Mouse (Mus musculus) spleen, adult 2 months (tissue): ENCODE results near the gene Arih2. TPM values are rescaled to one million over a fixed set of nuclear protein-coding genes. Genes with fewer than 3 reads are reported as not detected.

Experiments
- DNase-seq, 2 experiments: peaks; one replicate each; pipeline versions ENCODE4 v3.0.0 to v3.0.0-alpha.2; 2012 to 2021; ENCODE audit warnings: low spot score in 2 of 2, low read depth in 1 of 2
- H3K27ac ChIP-seq: fragments of 200-500 bp; 2 replicates; pipeline ENCODE4 v1.5.1; 2012; ENCODE audit warnings: low read length, inconsistent platforms; ENCODE audit not compliant: insufficient read depth
- H3K27me3 ChIP-seq: fragments of 200-500 bp; 2 replicates; pipeline ENCODE4 v1.6.1; 2012; ENCODE audit warnings: mild to moderate bottlenecking, moderate library complexity, low read length, inconsistent platforms; ENCODE audit not compliant: control insufficient read depth, insufficient read depth
- H3K36me3 ChIP-seq: fragments of 200-500 bp; 2 replicates; pipeline ENCODE4 v1.6.1; 2012; ENCODE audit warnings: mild to moderate bottlenecking, low read length, inconsistent platforms; ENCODE audit not compliant: control insufficient read depth, insufficient read depth
- H3K4me1 ChIP-seq: fragments of 200-500 bp; 2 replicates; pipeline ENCODE4 v1.6.1; 2011; ENCODE audit warnings: inconsistent platforms; ENCODE audit not compliant: control insufficient read depth, insufficient read depth, insufficient read length
- H3K4me3 ChIP-seq: fragments of 200-500 bp; 2 replicates; pipeline ENCODE4 v1.5.1; 2011; ENCODE audit warnings: mild to moderate bottlenecking, inconsistent platforms; ENCODE audit not compliant: insufficient read depth, insufficient read length; ENCODE audit errors: extremely low read depth
- CTCF ChIP-seq: fragments of 200-500 bp; IDR thresholded peaks from 2 replicates; pipeline ENCODE4 v1.5.1; 2011; ENCODE audit warnings: mild to moderate bottlenecking, inconsistent platforms; ENCODE audit not compliant: insufficient read depth, insufficient read length, insufficient replicate concordance; ENCODE audit errors: extremely low read depth
- POLR2A ChIP-seq: fragments of 200-500 bp; IDR thresholded peaks from 2 replicates; pipeline ENCODE4 v1.6.1; 2011; ENCODE audit warnings: low read depth, low read length, inconsistent platforms
- WGBS: fragments of 180-500 bp; shearing (Covaris S2); methylation state at CpG from one replicate; pipeline ENCODE4 v1.1.7; 2018; 5-methylcytosine and 5-hydroxymethylcytosine counted together
- polyA plus RNA-seq: library from polyadenylated mRNA; depleted of rRNA; stranded (reverse); fragments of >200 nt; gene quantifications from 2 replicates; pipeline ENCODE4 v1.2.3, GENCODE M21; 2012

The Arih2 gene
- polyA plus RNA-seq, 1 experiment = 28.4 TPM

GRCm38 (mm10) chr9:108649561-108650440, 615 bp upstream of the Arih2 start:
- Histone ChIP-seq H3K27ac (peak overlapping the region; percentile 95), H3K36me3 (no peaks in the 10 kb centered on the region), H3K27me3 (no peaks in the 10 kb centered on the region), H3K4me3 (peak overlapping the region; percentile 85), H3K4me1 (peaks cover 5% of the 10 kb centered on the region; the same call in 1 of the 2 replicates)
- peak in 1 of 2 experiments; percentile 49 for DNase-seq
- no peak for TF ChIP-seq CTCF
- no peak for TF ChIP-seq POLR2A
- WGBS = 17% methylated on average over 29 of the region's 29 CpGs

- TF ChIP-seq POLR2A (no peak), CTCF (no peak)
- WGBS = 20% methylated on average over 10 of the region's 10 CpGs
- Histone ChIP-seq H3K4me1 (peaks cover 5% of the 10 kb centered on the region; the same call in 1 of the 2 replicates), H3K27ac (no peak overlapping the region), H3K4me3 (peak overlapping the region; percentile 85), H3K27me3 (no peaks in the 10 kb centered on the region), H3K36me3 (peaks cover 4% of the 10 kb centered on the region)
- no peak for DNase-seq
Observed at GRCm38 (mm10) chr9:108648166-108648565, 1.0 kb downstream of the Arih2 start.

- no peak for TF ChIP-seq POLR2A
- Histone ChIP-seq H3K27me3 (no peaks in the 10 kb centered on the region), H3K4me3 (no peak overlapping the region), H3K36me3 (peaks cover 15% of the 10 kb centered on the region), H3K4me1 (no peaks in the 10 kb centered on the region), H3K27ac (no peak overlapping the region)
- DNase-seq = no peak
- 62% methylated on average over 2 of the region's 2 CpGs for WGBS
Observed at GRCm38 (mm10) chr9:108639825-108640224, 9.4 kb downstream of the Arih2 start.

- no peak for DNase-seq
- TF ChIP-seq CTCF (no peak), POLR2A (no peak)
- 69% methylated on average over 2 of the region's 2 CpGs for WGBS
- Histone ChIP-seq H3K36me3 (peaks cover 3% of the 10 kb centered on the region), H3K27ac (no peak overlapping the region), H3K4me3 (no peak overlapping the region), H3K4me1 (no peaks in the 10 kb centered on the region), H3K27me3 (no peaks in the 10 kb centered on the region)
Observed at GRCm38 (mm10) chr9:108635415-108635814, 13.8 kb downstream of the Arih2 start.

GRCm38 (mm10) chr9:108633846-108634245, 15.3 kb downstream of the Arih2 start:
- TF ChIP-seq POLR2A (no peak), CTCF (no peak)
- no peak overlapping the region for H3K4me3 ChIP-seq
- no peaks in the 10 kb centered on the region for H3K4me1 ChIP-seq
- 83% methylated on average over 2 of the region's 2 CpGs for WGBS
- H3K27me3 ChIP-seq = no peaks in the 10 kb centered on the region
- DNase-seq = no peak
- no peak overlapping the region for H3K27ac ChIP-seq
- peaks cover 4% of the 10 kb centered on the region for H3K36me3 ChIP-seq

GRCm38 (mm10) chr9:108632375-108632774, 16.8 kb downstream of the Arih2 start:
- Histone ChIP-seq H3K27ac (no peak overlapping the region), H3K4me3 (no peak overlapping the region), H3K27me3 (no peaks in the 10 kb centered on the region), H3K36me3 (peaks cover 8% of the 10 kb centered on the region), H3K4me1 (no peaks in the 10 kb centered on the region)
- 79% methylated on average over 5 of the region's 5 CpGs for WGBS
- DNase-seq = no peak
- no peak for TF ChIP-seq CTCF

- H3K27me3 ChIP-seq = no peaks in the 10 kb centered on the region
- H3K36me3 ChIP-seq = peaks cover 7% of the 10 kb centered on the region
- H3K4me3 ChIP-seq = no peak overlapping the region
- H3K27ac ChIP-seq = no peak overlapping the region
- TF ChIP-seq POLR2A = no peak
- TF ChIP-seq CTCF = no peak
- no peaks in the 10 kb centered on the region for H3K4me1 ChIP-seq
- DNase-seq = no peak
- WGBS = 73% methylated on average over 5 of the region's 5 CpGs
Observed at GRCm38 (mm10) chr9:108631631-108632256, 17.4 kb downstream of the Arih2 start.
